Mouse (Mus musculus) ES-E14 (cell line): ENCODE data around the gene Nedd8. TPM values are rescaled to one million over a fixed set of nuclear protein-coding genes. Genes with fewer than 3 reads are reported as not detected.

Experiments
- DNase-seq: peaks from one replicate; pipeline ENCODE4 v3.0.0-alpha.2; 2013; ENCODE audit warnings: low read depth, low spot score
- H3K27ac ChIP-seq: 2 replicates; pipeline ENCODE4 v1.5.1; 2012; ENCODE audit warnings: low read depth, mild to moderate bottlenecking, low read length, moderate library complexity, mixed read lengths; ENCODE audit not compliant: poor library complexity, insufficient read depth, severe bottlenecking
- H3K36me3 ChIP-seq: 2 replicates; pipeline ENCODE4 v1.6.1; 2012; ENCODE audit warnings: mild to moderate bottlenecking, low read length, moderate library complexity, mixed read lengths; ENCODE audit not compliant: control insufficient read depth, poor library complexity, insufficient read depth, severe bottlenecking
- H3K4me1 ChIP-seq, 2 experiments: fragments of 150-350 bp in 1 of 2; sonication (generic) in 1 of 2; 2 replicates each; pipeline ENCODE4 v1.6.1; 2012; ENCODE audit warnings: low read length in 2 of 2, mild to moderate bottlenecking in 1 of 2, mixed read lengths in 1 of 2; ENCODE audit not compliant: control insufficient read depth in 2 of 2, insufficient read depth in 2 of 2, poor library complexity in 1 of 2
- H3K4me3 ChIP-seq, 2 experiments: fragments of 150-350 bp in 1 of 2; sonication (generic) in 1 of 2; 2 replicates each; pipeline ENCODE4 v1.5.1; 2012; ENCODE audit warnings: low read length in 2 of 2, low read depth in 1 of 2, mild to moderate bottlenecking in 1 of 2, mixed read lengths in 1 of 2; ENCODE audit not compliant: insufficient read depth in 1 of 2, poor library complexity in 1 of 2, severe bottlenecking in 1 of 2
- H3K9ac ChIP-seq: 2 replicates; pipeline ENCODE4 v1.6.1; 2012; ENCODE audit warnings: low read depth, mild to moderate bottlenecking, low read length, mixed read lengths; ENCODE audit not compliant: poor library complexity, insufficient read depth, severe bottlenecking
- H3K9me3 ChIP-seq: fragments of 150-350 bp; sonication (generic); 2 replicates; pipeline ENCODE4 v1.6.1; 2012; ENCODE audit warnings: low read depth, mild to moderate bottlenecking, low read length; ENCODE audit not compliant: control insufficient read depth, insufficient read depth
- CHD2 ChIP-seq: IDR thresholded peaks from 2 replicates; pipeline ENCODE4 v1.6.1; 2014; ENCODE audit warnings: mild to moderate bottlenecking, low read depth, low read length, inconsistent platforms
- HCFC1 ChIP-seq: IDR thresholded peaks from 2 replicates; pipeline ENCODE4 v1.6.1; 2012; ENCODE audit warnings: low read length, inconsistent platforms, borderline replicate concordance; ENCODE audit not compliant: insufficient read depth
- MAFK ChIP-seq: IDR thresholded peaks from 2 replicates; pipeline ENCODE4 v1.6.1; 2014; ENCODE audit warnings: mild to moderate bottlenecking, low read depth, low read length, inconsistent platforms; ENCODE audit not compliant: insufficient read depth
- ZC3H11A ChIP-seq: IDR thresholded peaks from 2 replicates; pipeline ENCODE4 v1.6.1; 2012; ENCODE audit warnings: low read depth, mild to moderate bottlenecking, inconsistent platforms, low read length, borderline replicate concordance
- ZNF384 ChIP-seq: IDR thresholded peaks from 2 replicates; pipeline ENCODE4 v1.6.1; 2012; ENCODE audit warnings: low read depth, low read length, inconsistent platforms
- in situ Hi-C, 2 experiments: fragments of 600-800 bp; cut with MboI; formaldehyde crosslinking; loops; one replicate each; pipeline ENCODE4 v1.15.1; 2025; ENCODE audit warnings: low sequenced_read_pairs in 2 of 2, inconsistent platforms in 1 of 2; ENCODE audit not compliant: unreplicated experiment in 2 of 2
- total RNA-seq: library from RNA; depleted of rRNA; stranded (reverse); fragments of 300-350 nt; gene quantifications from 2 replicates; pipeline ENCODE4 v1.2.3, GENCODE M21; 2012

Gene Nedd8
- total RNA-seq, 1 experiment = 187 TPM

- no peaks in the 10 kb centered on the region for H3K9me3 ChIP-seq
- no peak overlapping the region for H3K4me3 ChIP-seq
- in situ Hi-C loops = no loop called here
- H3K4me1 ChIP-seq = peaks cover 0 to 23% of the 10 kb centered on the region in 2 experiments; a peak in 1 of 4 replicates
- 0 out of 2 replicates have a peak, but pooled peaks cover 2% of the 10 kb centered on the region for H3K36me3 ChIP-seq
- no peak overlapping the region for H3K27ac ChIP-seq
- TF ChIP-seq MAFK (no peak), ZC3H11A (no peak), CHD2 (no peak), ZNF384 (no peak), HCFC1 (no peak)
- no peak overlapping the region for H3K9ac ChIP-seq
- no peak for DNase-seq
Observed at GRCm38 (mm10) chr14:55701131-55701530, 29.2 kb upstream of the Nedd8 start.

- DNase-seq = no peak
- Histone ChIP-seq H3K36me3 (no peaks in the 10 kb centered on the region), H3K4me3 (no peak overlapping the region), H3K9ac (no peak overlapping the region), H3K9me3 (no peaks in the 10 kb centered on the region), H3K4me1 (peaks cover 0 to 8% of the 10 kb centered on the region in 2 experiments; a peak in 1 of 4 replicates), H3K27ac (no peak overlapping the region)
- in situ Hi-C loops = no loop called here
- TF ChIP-seq CHD2 (no peak), ZC3H11A (no peak), ZNF384 (no peak), MAFK (no peak), HCFC1 (no peak)
Observed at GRCm38 (mm10) chr14:55697226-55697625, 25.3 kb upstream of the Nedd8 start.

GRCm38 (mm10) chr14:55689433-55689832 lies 17.5 kb upstream of the Nedd8 start:
- DNase-seq = no peak
- Histone ChIP-seq H3K27ac (no peak overlapping the region), H3K36me3 (no peaks in the 10 kb centered on the region), H3K9ac (no peak overlapping the region), H3K4me3 (no peak overlapping the region), H3K9me3 (no peaks in the 10 kb centered on the region), H3K4me1 (no peaks in the 10 kb centered on the region)
- no peak for TF ChIP-seq CHD2
- no peak for TF ChIP-seq MAFK
- no peak for TF ChIP-seq HCFC1
- TF ChIP-seq ZNF384 = no peak
- TF ChIP-seq ZC3H11A = no peak
- in situ Hi-C loops = no loop called here

- peaks cover 0 to 2% of the 10 kb centered on the region in 2 experiments; a peak in 1 of 4 replicates for H3K4me1 ChIP-seq
- no peak overlapping the region; the same call in 1 of the 2 replicates for H3K9ac ChIP-seq
- H3K36me3 ChIP-seq = peaks cover 19% of the 10 kb centered on the region
- in situ Hi-C loops = loop anchor here in 1 of 2 experiments (5.0 kb wide), 1 partner anchor 60 kb away; no protein-coding TSS in a partner anchor
- DNase-seq = no peak
- peak overlapping the region; percentile 89 to 90 for H3K4me3 ChIP-seq
- H3K27ac ChIP-seq = no peak overlapping the region
- TF ChIP-seq ZNF384 (no peak), ZC3H11A (no peak), MAFK (no peak), HCFC1 (no peak), CHD2 (no peak)
- H3K9me3 ChIP-seq = no peaks in the 10 kb centered on the region
Observed at GRCm38 (mm10) chr14:55682118-55682493, 10.2 kb upstream of the Nedd8 start.
